Mouse (Mus musculus) CD8-positive naive resting alpha-beta T cell, adult 57 days (primary cell): ENCODE measurements around the gene Man2b2. TPM values are rescaled to one million over a fixed set of nuclear protein-coding genes. Genes with fewer than 3 reads are reported as not detected.

Source experiments
- total RNA-seq: library from RNA; stranded (reverse); gene quantifications from one replicate; pipeline ENCODE4 v1.2.4, GENCODE M21; 2023

Man2b2 gene
- 38.5 TPM for total RNA-seq

GRCm38 (mm10) chr5:36829913-36830879 is at the start of gene Man2b2:
TSS of gene Man2b2 (minus strand) at chr5:36830653.

GRCm38 (mm10) chr5:36868266-36869090 is 38.0 kb upstream of the Man2b2 start, which contains the start of gene Ppp2r2c:
TSS of gene Ppp2r2c (plus strand) at chr5:36868513.

GRCm38 (mm10) chr5:36796296-36797014 is 34.0 kb downstream of the Man2b2 start, which contains the start of gene Mrfap1:
TSS of gene Mrfap1 (minus strand) at chr5:36796772.

Other genes with a start within 250 kb of the Man2b2 start
- 68.2 TPM for gene Tbc1d14, start 237.4 kb downstream of the Man2b2 start, total RNA-seq
- 33.3 TPM for gene D5Ertd579e, start 134.6 kb downstream of the Man2b2 start, total RNA-seq
- 22.2 TPM for gene Bloc1s4, start 82.0 kb downstream of the Man2b2 start, total RNA-seq
- gene Mrfap1, start 33.9 kb downstream of the Man2b2 start, total RNA-seq = 129 TPM
- gene Ppp2r2c, start 37.9 kb upstream of the Man2b2 start, total RNA-seq = not detected
- gene Wfs1, start 158.6 kb upstream of the Man2b2 start, total RNA-seq = 1.9 TPM